In genomic region chr19:6290720-6291116, GRCm38 (mm10) we compare ENCODE assay signal across 7 mouse cellular contexts. TPM values are rescaled to one million over a fixed set of nuclear protein-coding genes. Genes with fewer than 3 reads are reported as not detected.
DNase-seq lines count a peak whose midpoint lies in the region; ATAC-seq and TF ChIP-seq lines count a peak whose summit lies in the region.
"Not testable (repeated sequence)": the region's sequence is repeated elsewhere in the genome, so short reads cannot be mapped to it uniquely, and the experiment has no call there.

No protein-coding gene starts in this region.

- not testable (repeated sequence) for H3K4me2 ChIP-seq in heart, embryonic 16.5 days (ENCODE audit: low read depth, low read length); neural tube, embryonic 13.5 days
- H3K4me2 ChIP-seq in intestine, postnatal 0 days (replicated peaks; ENCODE audit: low read depth), result peak overlapping the region; percentile 27; the same call in 1 of the 2 replicates
- peak overlapping the region; percentile 7 for H3K4me2 ChIP-seq in liver, embryonic 15.5 days

- H3K9ac ChIP-seq in heart, adult 2 months (ENCODE audit: low read depth, low read length), result 0 out of 2 replicates have a peak overlapping the region, but pooled peaks have one; percentile 27
- H3K9ac ChIP-seq in heart, embryonic 16.5 days (ENCODE audit: low read length); neural tube, embryonic 13.5 days: not testable (repeated sequence)
- H3K9ac ChIP-seq in intestine, postnatal 0 days (ENCODE audit: low read depth, low read length), result peak overlapping the region; percentile 48
- H3K9ac ChIP-seq in liver, embryonic 15.5 days, result peak overlapping the region; percentile 39

- H3K27me3 ChIP-seq in G1E (ENCODE audit: insufficient read depth, low read length); heart, adult 2 months (ENCODE audit: control insufficient read depth, insufficient read depth, low read length); heart, embryonic 16.5 days (ENCODE audit: control insufficient read depth, insufficient read depth, low read length); intestine, postnatal 0 days (replicated peaks; ENCODE audit: control insufficient read depth, insufficient read depth, low read length); limb, embryonic 10.5 days (ENCODE audit: low read depth, poor library complexity, severe bottlenecking); liver, embryonic 15.5 days; neural tube, embryonic 13.5 days: not testable (repeated sequence)

- not testable (repeated sequence) for TF ChIP-seq POLR2A in heart, adult 2 months (IDR thresholded peaks at IDR 0.05; ENCODE audit: insufficient read depth, low read depth, low read length)

- WGBS in heart, adult 2 months, result 81% methylated on average over 6 of the region's 6 CpGs
- 97% methylated on average over 5 of the region's 6 CpGs for WGBS in heart, embryonic 16.5 days
- WGBS in intestine, postnatal 0 days, result 52% methylated on average over 5 of the region's 6 CpGs
- 94% methylated on average over 6 of the region's 6 CpGs for WGBS in limb, embryonic 10.5 days
- 77% methylated on average over 5 of the region's 6 CpGs for WGBS in liver, embryonic 15.5 days (ENCODE audit: insufficient replicate concordance)
- WGBS in neural tube, embryonic 13.5 days, result 90% methylated on average over 5 of the region's 6 CpGs

- not testable (repeated sequence) for H3K9me3 ChIP-seq in G1E (replicated peaks); heart, embryonic 16.5 days (replicated peaks; ENCODE audit: control insufficient read depth, low read length); intestine, postnatal 0 days (ENCODE audit: control insufficient read depth); limb, embryonic 10.5 days (replicated peaks); liver, embryonic 15.5 days (replicated peaks); neural tube, embryonic 13.5 days

- not testable (repeated sequence) for ATAC-seq in G1E (ENCODE audit: extremely low read depth, insufficient number of reproducible peaks, low FRiP score, poor library complexity, severe bottlenecking); heart, embryonic 16.5 days (replicated peaks; ENCODE audit: extremely low read depth, insufficient read depth, low FRiP score); intestine, postnatal 0 days; liver, embryonic 15.5 days (ENCODE audit: insufficient read depth)
- ATAC-seq in neural tube, embryonic 13.5 days (ENCODE audit: low read depth), result 0 out of 2 replicates have a peak, but pooled peaks have one; percentile 11

- H3K4me1 ChIP-seq in G1E (ENCODE audit: insufficient read depth, low read depth, low read length), result peaks cover 92% of the 10 kb centered on the region
- peaks cover 64% of the 10 kb centered on the region for H3K4me1 ChIP-seq in heart, adult 2 months (ENCODE audit: control insufficient read depth, insufficient read depth, low read length)
- peaks cover 21% of the 10 kb centered on the region for H3K4me1 ChIP-seq in heart, embryonic 16.5 days (ENCODE audit: control insufficient read depth, insufficient read depth, low read length)
- H3K4me1 ChIP-seq in intestine, postnatal 0 days (replicated peaks; ENCODE audit: control insufficient read depth, insufficient read depth, low read length), result peaks cover 14% of the 10 kb centered on the region
- H3K4me1 ChIP-seq in limb, embryonic 10.5 days, result peaks cover 11% of the 10 kb centered on the region; the same call in 1 of the 2 replicates
- peaks cover 85% of the 10 kb centered on the region for H3K4me1 ChIP-seq in liver, embryonic 15.5 days (replicated peaks)
- H3K4me1 ChIP-seq in neural tube, embryonic 13.5 days (replicated peaks), result peaks cover 24% of the 10 kb centered on the region; the same call in 1 of the 2 replicates

- TF ChIP-seq EP300 in heart, adult 2 months (IDR thresholded peaks at IDR 0.05; ENCODE audit: insufficient read depth, low read depth, low read length), result not testable (repeated sequence)

- H3K27ac ChIP-seq in heart, adult 2 months, result peak overlapping the region; percentile 91
- peak overlapping the region; percentile 37 for H3K27ac ChIP-seq in heart, embryonic 16.5 days (ENCODE audit: low read length)
- peak overlapping the region; percentile 96 for H3K27ac ChIP-seq in intestine, postnatal 0 days (ENCODE audit: low read depth, low read length)
- 0 out of 2 replicates have a peak overlapping the region, but pooled peaks have one; percentile 20 for H3K27ac ChIP-seq in limb, embryonic 10.5 days
- H3K27ac ChIP-seq in liver, embryonic 15.5 days (replicated peaks), result peak overlapping the region; percentile 78
- H3K27ac ChIP-seq in neural tube, embryonic 13.5 days (replicated peaks), result not testable (repeated sequence)

- H3K79me2 ChIP-seq in heart, adult 2 months (replicated peaks; ENCODE audit: control insufficient read depth, insufficient read depth, low read length), result peaks cover 11% of the 10 kb centered on the region; the same call in 1 of the 2 replicates

- H3K4me3 ChIP-seq in G1E (ENCODE audit: low read depth, low read length), result peak overlapping the region; percentile 64; the same call in 1 of the 2 replicates
- peak overlapping the region; percentile 24; the same call in 1 of the 2 replicates for H3K4me3 ChIP-seq in heart, adult 2 months
- H3K4me3 ChIP-seq in heart, embryonic 16.5 days (ENCODE audit: low read length); intestine, postnatal 0 days (ENCODE audit: low read depth, low read length); limb, embryonic 10.5 days; liver, embryonic 15.5 days (replicated peaks); neural tube, embryonic 13.5 days: not testable (repeated sequence)

- TF ChIP-seq CTCF in G1E (IDR thresholded peaks at IDR 0.05; ENCODE audit: low read depth, low read length); heart, adult 2 months (IDR thresholded peaks at IDR 0.05); intestine, postnatal 0 days (IDR thresholded peaks at IDR 0.05; ENCODE audit: low read depth): not testable (repeated sequence)

- DNase-seq in G1E (ENCODE audit: low spot score); heart, adult 2 months; limb, embryonic 10.5 days (ENCODE audit: low spot score): not testable (repeated sequence)

- intact Hi-C loops in heart, adult 2 months (cut with DNase I), result not testable (repeated sequence)

- peaks cover 92% of the 10 kb centered on the region for H3K36me3 ChIP-seq in G1E (replicated peaks)
- H3K36me3 ChIP-seq in heart, adult 2 months (ENCODE audit: control insufficient read depth, insufficient read depth, low read length), result peaks cover 53% of the 10 kb centered on the region
- H3K36me3 ChIP-seq in heart, embryonic 16.5 days (ENCODE audit: control insufficient read depth, insufficient read depth), result not testable (repeated sequence)
- peaks cover 46% of the 10 kb centered on the region for H3K36me3 ChIP-seq in intestine, postnatal 0 days (ENCODE audit: control insufficient read depth, insufficient read depth)
- H3K36me3 ChIP-seq in limb, embryonic 10.5 days, result peaks cover 92% of the 10 kb centered on the region
- peaks cover 71% of the 10 kb centered on the region for H3K36me3 ChIP-seq in liver, embryonic 15.5 days (replicated peaks)
- H3K36me3 ChIP-seq in neural tube, embryonic 13.5 days, result peaks cover 76% of the 10 kb centered on the region

RNA-seq across cellular contexts. Expression of gene Ehd1, which starts 14.2 kb away (rescaled TPM):
- total RNA-seq in G1E (2014; fragmentation: Nextera tagmentation) (18.0 and 18.7 TPM in 2 replicates), G1E (2017) (22.0 and 23.3 TPM in 2 replicates)
- 132 and 135 TPM in 2 replicates for polyA plus RNA-seq in G1E (2012)
- total RNA-seq in heart, adult 2 months (2021), result 100 to 1,000 TPM in 1 of 2 experiments, 10 to 100 TPM in 1; 98.0 to 120 TPM
- 111 and 142 TPM in 2 replicates for polyA plus RNA-seq in heart, adult 2 months (2012; rRNA removed)
- 63.7 and 73.2 TPM in 2 replicates for polyA plus RNA-seq in heart, embryonic 16.5 days (2015; fragmentation: Nextera tagmentation; extraction: Ambion mirVana)
- polyA plus RNA-seq in intestine, postnatal 0 days (2015; fragmentation: Nextera tagmentation; extraction: Ambion mirVana), result 177 and 201 TPM in 2 replicates
- 72.5 and 74.9 TPM in 2 replicates for polyA plus RNA-seq in limb, embryonic 10.5 days (2016; fragmentation: Nextera tagmentation; extraction: Ambion mirVana)
- polyA plus RNA-seq in liver, embryonic 15.5 days (2015; fragmentation: Nextera tagmentation; extraction: Ambion mirVana), result 64.0 and 69.3 TPM in 2 replicates
- polyA plus RNA-seq in neural tube, embryonic 13.5 days (2015; fragmentation: Nextera tagmentation; extraction: Ambion mirVana), result 85.5 and 101 TPM in 2 replicates

RNA-seq across cellular contexts. Expression of gene Cdc42bpg, which starts 15.5 kb away (rescaled TPM):
- total RNA-seq in G1E (2014; fragmentation: Nextera tagmentation) (5.0 and 7.6 TPM in 2 replicates), G1E (2017) (2.0 and 2.4 TPM in 2 replicates)
- 14.1 and 15.4 TPM in 2 replicates for polyA plus RNA-seq in G1E (2012)
- total RNA-seq in heart, adult 2 months (2021), result 10 to 100 TPM; 11.7 to 13.9 TPM
- polyA plus RNA-seq in heart, adult 2 months (2012; rRNA removed), result 7.0 and 7.7 TPM in 2 replicates
- 0.64 and 0.67 TPM in 2 replicates for polyA plus RNA-seq in heart, embryonic 16.5 days (2015; fragmentation: Nextera tagmentation; extraction: Ambion mirVana)
- polyA plus RNA-seq in intestine, postnatal 0 days (2015; fragmentation: Nextera tagmentation; extraction: Ambion mirVana), result 1.8 and 2.3 TPM in 2 replicates
- 0.15 and 0.38 TPM in 2 replicates for polyA plus RNA-seq in limb, embryonic 10.5 days (2016; fragmentation: Nextera tagmentation; extraction: Ambion mirVana)
- 0.21 and 0.38 TPM in 2 replicates for polyA plus RNA-seq in liver, embryonic 15.5 days (2015; fragmentation: Nextera tagmentation; extraction: Ambion mirVana)
- 0.26 and 0.57 TPM in 2 replicates for polyA plus RNA-seq in neural tube, embryonic 13.5 days (2015; fragmentation: Nextera tagmentation; extraction: Ambion mirVana)

RNA-seq across cellular contexts. Expression of gene Men1, which starts 44.1 kb away (rescaled TPM):
- total RNA-seq in G1E (2014; fragmentation: Nextera tagmentation), result 51.0 and 53.9 TPM in 2 replicates
- total RNA-seq in G1E (2017), result 28.8 and 30.9 TPM in 2 replicates
- polyA plus RNA-seq in G1E (2012), result 146 and 213 TPM in 2 replicates
- total RNA-seq in heart, adult 2 months (2021), result 10 to 100 TPM; 13.9 to 14.0 TPM
- polyA plus RNA-seq in heart, adult 2 months (2012; rRNA removed), result 19.4 and 19.6 TPM in 2 replicates
- 45.8 and 47.8 TPM in 2 replicates for polyA plus RNA-seq in heart, embryonic 16.5 days (2015; fragmentation: Nextera tagmentation; extraction: Ambion mirVana)
- polyA plus RNA-seq in intestine, postnatal 0 days (2015; fragmentation: Nextera tagmentation; extraction: Ambion mirVana), result 17.1 and 19.6 TPM in 2 replicates
- 118 and 120 TPM in 2 replicates for polyA plus RNA-seq in limb, embryonic 10.5 days (2016; fragmentation: Nextera tagmentation; extraction: Ambion mirVana)
- polyA plus RNA-seq in liver, embryonic 15.5 days (2015; fragmentation: Nextera tagmentation; extraction: Ambion mirVana), result 25.1 and 25.4 TPM in 2 replicates
- 71.5 and 73.9 TPM in 2 replicates for polyA plus RNA-seq in neural tube, embryonic 13.5 days (2015; fragmentation: Nextera tagmentation; extraction: Ambion mirVana)

RNA-seq across cellular contexts. Expression of gene Atg2a, which starts 49.2 kb away (rescaled TPM):
- total RNA-seq in G1E (2014; fragmentation: Nextera tagmentation), result 18.4 and 31.8 TPM in 2 replicates
- 7.0 and 9.4 TPM in 2 replicates for total RNA-seq in G1E (2017)
- 44.4 and 45.0 TPM in 2 replicates for polyA plus RNA-seq in G1E (2012)
- 10 to 100 TPM; 20.5 to 24.5 TPM for total RNA-seq in heart, adult 2 months (2021)
- 26.3 and 26.7 TPM in 2 replicates for polyA plus RNA-seq in heart, adult 2 months (2012; rRNA removed)
- 8.0 and 8.9 TPM in 2 replicates for polyA plus RNA-seq in heart, embryonic 16.5 days (2015; fragmentation: Nextera tagmentation; extraction: Ambion mirVana)
- polyA plus RNA-seq in intestine, postnatal 0 days (2015; fragmentation: Nextera tagmentation; extraction: Ambion mirVana), result 3.6 and 4.0 TPM in 2 replicates
- 11.4 and 13.0 TPM in 2 replicates for polyA plus RNA-seq in limb, embryonic 10.5 days (2016; fragmentation: Nextera tagmentation; extraction: Ambion mirVana)
- polyA plus RNA-seq in liver, embryonic 15.5 days (2015; fragmentation: Nextera tagmentation; extraction: Ambion mirVana), result 4.7 and 5.8 TPM in 2 replicates
- 11.6 and 11.8 TPM in 2 replicates for polyA plus RNA-seq in neural tube, embryonic 13.5 days (2015; fragmentation: Nextera tagmentation; extraction: Ambion mirVana)

RNA-seq across cellular contexts. Expression of gene Map4k2, which starts 50.2 kb away (rescaled TPM):
- 13.3 and 13.4 TPM in 2 replicates for total RNA-seq in G1E (2014; fragmentation: Nextera tagmentation)
- total RNA-seq in G1E (2017), result 13.2 and 19.4 TPM in 2 replicates
- 19.3 and 26.6 TPM in 2 replicates for polyA plus RNA-seq in G1E (2012)
- 10 to 100 TPM; 36.1 to 38.4 TPM for total RNA-seq in heart, adult 2 months (2021)
- polyA plus RNA-seq in heart, adult 2 months (2012; rRNA removed), result 88.9 and 107 TPM in 2 replicates
- 17.2 and 18.5 TPM in 2 replicates for polyA plus RNA-seq in heart, embryonic 16.5 days (2015; fragmentation: Nextera tagmentation; extraction: Ambion mirVana)
- polyA plus RNA-seq in intestine, postnatal 0 days (2015; fragmentation: Nextera tagmentation; extraction: Ambion mirVana), result 4.1 and 4.3 TPM in 2 replicates
- 10.4 and 15.2 TPM in 2 replicates for polyA plus RNA-seq in limb, embryonic 10.5 days (2016; fragmentation: Nextera tagmentation; extraction: Ambion mirVana)
- polyA plus RNA-seq in liver, embryonic 15.5 days (2015; fragmentation: Nextera tagmentation; extraction: Ambion mirVana), result 7.7 and 9.1 TPM in 2 replicates
- polyA plus RNA-seq in neural tube, embryonic 13.5 days (2015; fragmentation: Nextera tagmentation; extraction: Ambion mirVana), result 13.5 and 17.0 TPM in 2 replicates
